13 mouse cellular contexts compared by ENCODE assay signal in genomic region chr5:66387481-66387880, GRCm38 (mm10).
DNase-seq lines count a peak whose midpoint lies in the region; ATAC-seq and TF ChIP-seq lines count a peak whose summit lies in the region.
"Had no signal": no experiment of that assay in that cellular context is flagged by ENCODE, and none has a peak within 500 bp of the region (broad histone marks: within the 10 kb centered on the region; RNA-seq: fewer than 3 reads in every experiment).

No protein-coding gene starts in this region.

- 67% methylated on average over 8 of the region's 8 CpGs for WGBS in heart, postnatal 0 days
- 51% methylated on average over 8 of the region's 8 CpGs for WGBS in forebrain, embryonic 15.5 days
- WGBS in midbrain, embryonic 15.5 days = 51% methylated on average over 8 of the region's 8 CpGs

- H3K9ac ChIP-seq in heart, postnatal 0 days (replicated peaks; ENCODE audit: low read depth, low read length) = no peak overlapping the region
- no peak overlapping the region for H3K9ac ChIP-seq in forebrain, embryonic 15.5 days (replicated peaks)
- no peak overlapping the region for H3K9ac ChIP-seq in midbrain, embryonic 15.5 days
- H3K9ac ChIP-seq: embryonic facial prominence, embryonic 15.5 days; liver, embryonic 15.5 days had no signal

- no peaks in the 10 kb centered on the region for H3K9me3 ChIP-seq in heart, postnatal 0 days (replicated peaks; ENCODE audit: control insufficient read depth, low read length)
- no peaks in the 10 kb centered on the region for H3K9me3 ChIP-seq in E14TG2a.4 (ENCODE audit: low read length)
- no peaks in the 10 kb centered on the region for H3K9me3 ChIP-seq in forebrain, embryonic 15.5 days
- no peaks in the 10 kb centered on the region for H3K9me3 ChIP-seq in midbrain, embryonic 15.5 days
- H3K9me3 ChIP-seq: embryonic facial prominence, embryonic 15.5 days; liver, embryonic 15.5 days had no signal

- DNase-seq in heart, postnatal 0 days (ENCODE audit: low spot score) = no peak
- no peak for DNase-seq in heart, postnatal 25 days (ENCODE audit: low spot score)
- DNase-seq in cerebellum, postnatal 4 days (ENCODE audit: low spot score in 2 of 2) = no peak
- no peak for DNase-seq in heart, adult 11 months
- DNase-seq in thymus, postnatal 4 days = no peak
- DNase-seq: layer of hippocampus, postnatal 36 days; right cerebral cortex, adult 18-20 months had no signal

- no peak overlapping the region for H3K4me3 ChIP-seq in heart, postnatal 0 days (ENCODE audit: low read depth, low read length)
- H3K4me3 ChIP-seq in E14TG2a.4 (replicated peaks; ENCODE audit: low read length) = no peak overlapping the region
- no peak overlapping the region for H3K4me3 ChIP-seq in forebrain, embryonic 15.5 days
- no peak overlapping the region for H3K4me3 ChIP-seq in midbrain, embryonic 15.5 days
- H3K4me3 ChIP-seq: embryonic facial prominence, embryonic 15.5 days; liver, embryonic 15.5 days had no signal

- intact Hi-C loops in heart, postnatal 25 days (cut with DNase I) = loop anchor here (2.0 kb wide), 2 partner anchors 233 to 275 kb away; no protein-coding TSS in a partner anchor

- peak; percentile 64 for TF ChIP-seq CTCF in heart, postnatal 0 days (IDR thresholded peaks at IDR 0.05; ENCODE audit: low read depth)
- TF ChIP-seq CTCF in E14TG2a.4 (conservative IDR thresholded peaks at IDR 0.05; ENCODE audit: low read length) = peak; percentile 40

- no peaks in the 10 kb centered on the region for H3K27me3 ChIP-seq in heart, postnatal 0 days (ENCODE audit: control insufficient read depth, insufficient read depth, low read length)
- no peaks in the 10 kb centered on the region for H3K27me3 ChIP-seq in E14TG2a.4 (ENCODE audit: insufficient read depth, low read length)
- H3K27me3 ChIP-seq in forebrain, embryonic 15.5 days = no peaks in the 10 kb centered on the region
- H3K27me3 ChIP-seq in midbrain, embryonic 15.5 days (replicated peaks) = no peaks in the 10 kb centered on the region
- H3K27me3 ChIP-seq: embryonic facial prominence, embryonic 15.5 days; liver, embryonic 15.5 days had no signal

- no peak for TF ChIP-seq EP300 in heart, postnatal 0 days (IDR thresholded peaks at IDR 0.05; ENCODE audit: low read depth)

- H3K27ac ChIP-seq in heart, postnatal 0 days (ENCODE audit: low read depth) = no peak overlapping the region
- H3K27ac ChIP-seq in forebrain, embryonic 15.5 days (replicated peaks) = peak overlapping the region; percentile 48
- peak overlapping the region; percentile 54 for H3K27ac ChIP-seq in midbrain, embryonic 15.5 days
- H3K27ac ChIP-seq: embryonic facial prominence, embryonic 15.5 days; liver, embryonic 15.5 days had no signal

- no peaks in the 10 kb centered on the region for H3K4me1 ChIP-seq in heart, postnatal 0 days (ENCODE audit: control insufficient read depth, insufficient read depth)
- H3K4me1 ChIP-seq in E14TG2a.4 (replicated peaks; ENCODE audit: low read depth, low read length) = peaks cover 13% of the 10 kb centered on the region
- peaks cover 20% of the 10 kb centered on the region for H3K4me1 ChIP-seq in forebrain, embryonic 15.5 days
- peaks cover 34% of the 10 kb centered on the region for H3K4me1 ChIP-seq in midbrain, embryonic 15.5 days
- H3K4me1 ChIP-seq: liver, embryonic 15.5 days had no signal

- no peak for ATAC-seq in heart, postnatal 0 days (ENCODE audit: insufficient read depth, low read depth)
- 0 out of 2 replicates have a peak, but pooled peaks have one; percentile 21 for ATAC-seq in forebrain, embryonic 15.5 days (replicated peaks)
- peak; percentile 24; the same call in 1 of the 2 replicates for ATAC-seq in midbrain, embryonic 15.5 days (replicated peaks)
- ATAC-seq: inflammation-experienced regulatory T-cells, adult 6 months had no signal

- H3K4me2 ChIP-seq in heart, postnatal 0 days (ENCODE audit: low read depth, low read length) = no peak overlapping the region
- no peak overlapping the region for H3K4me2 ChIP-seq in forebrain, embryonic 15.5 days (replicated peaks)
- no peak overlapping the region for H3K4me2 ChIP-seq in midbrain, embryonic 15.5 days
- H3K4me2 ChIP-seq: embryonic facial prominence, embryonic 15.5 days; liver, embryonic 15.5 days had no signal

- H3K36me3 ChIP-seq in heart, postnatal 0 days (replicated peaks; ENCODE audit: control insufficient read depth, insufficient read depth, low read length) = no peaks in the 10 kb centered on the region
- no peaks in the 10 kb centered on the region for H3K36me3 ChIP-seq in E14TG2a.4 (ENCODE audit: insufficient read depth, low read length)
- H3K36me3 ChIP-seq in forebrain, embryonic 15.5 days = no peaks in the 10 kb centered on the region
- no peaks in the 10 kb centered on the region for H3K36me3 ChIP-seq in midbrain, embryonic 15.5 days (replicated peaks)
- H3K36me3 ChIP-seq: liver, embryonic 15.5 days had no signal
